Mouse (Mus musculus): ENCODE data around the gene Ptprd.

The Ptprd gene

DNA sequence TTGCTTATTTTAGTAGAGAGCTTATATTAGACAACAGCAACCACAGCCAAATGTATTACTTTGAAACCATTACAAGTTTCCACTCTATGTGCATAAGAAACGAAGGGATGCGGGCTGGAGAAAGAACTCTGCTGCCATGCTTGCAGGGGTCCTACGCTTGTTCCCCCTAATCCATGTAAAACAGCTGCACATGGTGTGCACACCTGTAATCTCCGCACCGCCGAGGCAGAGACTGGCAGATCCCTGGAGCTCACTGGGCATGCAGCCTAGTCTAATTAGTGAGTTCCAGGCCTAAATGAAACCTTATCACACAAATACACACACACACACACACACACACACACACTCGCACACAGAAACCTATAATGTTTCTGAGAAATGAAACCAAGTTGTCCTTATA is 1365.5 kb downstream of the Ptprd start:
- DNase-seq, result no peak

DNA sequence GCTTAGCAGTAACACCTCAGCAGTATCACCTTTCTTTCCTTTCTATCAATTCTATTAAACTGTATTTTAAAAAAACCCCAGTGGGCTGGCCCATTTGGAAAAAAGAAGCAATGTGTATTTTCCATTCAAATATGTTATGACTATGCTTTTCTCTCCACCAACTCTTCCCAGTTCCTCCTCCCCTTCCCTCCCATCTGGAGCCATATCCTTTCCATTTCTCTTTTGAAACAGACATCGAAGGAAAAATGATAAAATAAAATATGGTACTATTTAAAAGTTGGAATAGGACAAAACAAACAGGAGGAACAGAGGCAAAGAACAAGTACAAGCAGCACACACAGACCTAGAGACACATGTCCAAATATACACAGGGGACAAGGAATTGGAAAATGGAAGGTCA is 1372.7 kb downstream of the Ptprd start:
- DNase-seq, result no peak

GRCm38 (mm10) chr4:76812138-76812537 is 1399.6 kb downstream of the Ptprd start:
- no peak for DNase-seq

DNA sequence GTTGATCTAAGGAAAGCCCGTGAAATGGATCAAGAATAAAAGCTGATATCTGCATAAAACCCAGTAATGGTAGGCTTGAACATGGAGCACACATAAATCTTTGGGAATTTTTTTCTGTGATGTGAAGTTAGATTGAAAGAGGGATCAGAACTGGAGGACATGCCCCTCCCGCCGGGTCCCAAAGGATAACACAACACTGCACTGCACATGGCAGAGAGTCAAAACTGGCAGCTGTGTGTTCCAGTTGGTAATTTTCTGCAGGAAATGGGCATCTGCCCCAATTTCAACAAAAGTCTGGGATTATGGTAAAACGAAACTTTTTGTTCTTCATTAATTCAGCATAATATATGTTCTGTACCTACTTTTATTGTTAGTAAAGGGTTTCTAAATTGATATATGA is 1409.1 kb downstream of the Ptprd start:
- no peak for DNase-seq

GRCm38 (mm10) chr4:76798010-76799007 is 1413.5 kb downstream of the Ptprd start:
- no peak for DNase-seq

DNA sequence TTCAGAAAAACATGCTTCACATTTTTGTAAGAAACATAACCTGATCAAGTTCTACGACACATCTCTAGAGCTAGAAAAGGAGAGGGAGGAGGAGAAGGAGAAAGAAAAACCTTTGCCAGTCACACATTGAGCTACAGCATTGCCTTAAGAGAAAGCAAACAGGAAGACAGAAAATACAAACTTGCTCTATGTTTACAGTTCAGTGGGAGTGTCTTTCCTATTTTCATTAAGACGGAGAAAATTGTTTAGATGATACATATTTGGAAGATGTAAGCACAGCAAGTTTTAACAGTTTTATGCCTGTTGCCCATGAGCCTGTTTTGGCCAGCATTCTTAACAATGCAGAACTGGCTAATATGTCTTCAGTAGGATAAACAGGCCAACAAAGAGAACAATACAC is 1426.4 kb downstream of the Ptprd start:
- no peak for DNase-seq

DNA sequence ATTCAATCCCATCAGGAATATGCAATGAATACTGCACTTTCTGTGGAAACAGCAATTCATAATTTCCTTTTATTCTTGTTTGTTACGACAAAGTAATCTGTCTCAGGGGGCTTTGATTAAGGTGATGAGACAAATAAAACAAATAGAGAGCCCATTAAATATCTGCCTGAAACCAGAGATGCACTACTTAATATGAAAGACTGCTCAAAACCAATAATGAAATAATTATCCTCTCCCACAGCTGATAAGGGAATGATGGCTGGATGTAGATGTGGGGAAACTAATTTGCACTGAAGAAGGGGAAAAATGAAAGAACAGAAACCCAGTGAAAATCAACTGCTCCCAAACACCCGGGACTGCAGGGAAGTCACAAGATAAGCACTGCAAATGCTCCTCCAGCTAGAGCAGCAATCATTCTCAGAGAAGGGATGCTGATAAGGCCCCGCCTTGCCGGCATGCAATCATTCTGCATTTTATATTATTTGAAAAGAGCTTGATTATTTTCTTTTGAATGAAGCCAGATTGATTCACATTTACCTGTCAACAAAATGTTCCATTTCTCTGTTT is 1432.1 kb downstream of the Ptprd start:
- no peak for DNase-seq

GRCm38 (mm10) chr4:76766918-76767317 is 1444.8 kb downstream of the Ptprd start:
- no peak for DNase-seq

DNA sequence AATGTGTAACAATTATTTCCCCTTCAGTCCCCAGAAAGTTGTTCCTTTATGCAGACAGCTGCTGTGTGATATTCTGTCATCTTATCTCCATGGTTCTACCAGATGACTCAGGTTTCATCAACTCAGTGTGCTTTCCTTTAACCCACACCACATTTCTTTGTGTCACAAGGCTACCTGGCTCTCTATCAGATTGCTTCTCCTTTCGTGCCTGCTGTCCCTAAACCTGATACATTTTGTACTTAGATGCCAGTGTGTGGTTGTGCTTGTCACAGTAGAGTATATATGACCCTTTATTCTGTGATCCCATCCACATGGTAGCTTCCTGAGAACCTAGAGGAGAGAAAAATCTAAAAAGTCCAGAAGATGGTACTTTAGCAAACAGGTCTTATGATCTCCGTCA is 1445.3 kb downstream of the Ptprd start:
- DNase-seq, result no peak

GRCm38 (mm10) chr4:76750709-76751108 is 1461.1 kb downstream of the Ptprd start:
- no peak for DNase-seq

DNA sequence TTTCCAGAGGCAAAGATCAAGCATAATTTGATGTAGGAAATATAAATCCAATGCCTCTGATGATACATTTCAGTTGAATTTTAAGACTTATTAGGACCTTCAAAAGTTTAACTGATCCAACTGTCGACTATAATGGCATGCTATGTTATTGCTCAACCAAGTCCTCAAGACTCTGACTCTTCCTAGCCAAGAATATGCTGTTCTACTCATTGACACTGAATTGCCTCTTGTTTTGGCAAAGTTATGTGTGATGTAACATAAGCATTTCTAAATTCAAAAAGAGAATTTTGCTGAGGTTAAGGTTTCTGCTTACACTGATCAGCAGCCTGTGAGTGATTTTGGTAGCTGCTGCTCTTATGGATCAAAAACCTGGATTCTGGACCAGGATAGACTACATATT is 1475.9 kb downstream of the Ptprd start:
- no peak for DNase-seq

DNA sequence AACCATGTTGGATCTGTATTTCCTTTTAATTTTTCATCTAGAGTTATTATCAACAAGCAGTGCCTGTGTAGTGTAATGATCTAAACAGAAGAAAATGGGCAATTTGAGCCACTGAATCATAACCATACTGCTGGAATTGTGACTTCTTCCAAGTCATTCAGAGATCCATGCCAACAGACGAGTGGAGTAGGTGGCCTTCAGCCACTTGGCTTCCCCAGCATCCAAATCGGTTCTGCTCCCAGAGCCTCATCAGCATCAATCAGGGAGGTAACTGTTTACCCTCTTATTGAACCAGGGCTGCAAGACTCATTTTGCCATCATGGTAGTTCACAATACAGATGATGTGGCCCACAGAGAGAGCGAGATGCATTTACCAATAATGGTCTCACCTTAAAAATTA is 1536.0 kb downstream of the Ptprd start:
- no peak for DNase-seq

- peak; percentile 32 for DNase-seq
Observed at GRCm38 (mm10) chr4:76673224-76673623, 1538.5 kb downstream of the Ptprd start.

- no peak for DNase-seq
Observed at GRCm38 (mm10) chr4:76672653-76673052, 1539.1 kb downstream of the Ptprd start.

GRCm38 (mm10) chr4:76661725-76662124 is 1550.0 kb downstream of the Ptprd start:
- DNase-seq, result no peak

DNA sequence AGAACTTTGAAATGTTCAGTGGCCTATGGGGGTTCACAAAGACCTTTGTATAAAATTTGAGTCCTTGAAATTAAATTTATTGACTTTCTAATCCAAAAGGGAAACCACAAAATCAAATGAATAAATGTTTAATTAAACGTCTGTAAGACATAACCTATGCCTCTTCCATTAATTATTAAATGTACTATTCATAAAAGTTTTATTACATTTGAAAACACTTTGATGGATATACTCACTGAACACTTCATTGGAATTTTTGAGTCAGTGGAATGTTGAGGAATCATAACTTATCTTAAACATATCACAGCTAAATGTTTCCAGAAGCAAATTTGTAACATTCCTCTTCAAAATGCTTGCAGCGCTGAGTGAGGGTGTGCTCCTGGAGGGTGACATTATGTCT is 1551.6 kb downstream of the Ptprd start:
- DNase-seq, result no peak

DNA sequence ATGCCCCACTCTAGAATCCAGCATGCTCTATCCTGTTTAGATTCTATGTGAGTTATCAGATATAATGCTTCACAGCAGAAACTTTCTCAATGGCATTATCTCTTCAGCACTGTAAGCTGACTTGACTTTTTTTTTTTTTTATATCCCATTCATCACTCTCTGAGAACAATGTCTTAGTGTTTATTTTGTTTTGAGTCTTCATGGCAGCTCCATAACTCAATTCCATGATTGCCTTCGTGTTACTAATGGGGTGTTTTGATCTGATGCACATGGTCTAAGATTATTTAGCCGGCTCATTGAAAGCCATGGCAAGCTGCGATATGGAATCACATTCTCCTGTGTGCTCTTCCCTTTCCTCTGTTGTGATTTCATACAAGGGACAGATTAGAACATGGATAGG is 1555.0 kb downstream of the Ptprd start:
- no peak for DNase-seq

GRCm38 (mm10) chr4:76652971-76653370 is 1558.8 kb downstream of the Ptprd start:
- no peak for DNase-seq

DNA sequence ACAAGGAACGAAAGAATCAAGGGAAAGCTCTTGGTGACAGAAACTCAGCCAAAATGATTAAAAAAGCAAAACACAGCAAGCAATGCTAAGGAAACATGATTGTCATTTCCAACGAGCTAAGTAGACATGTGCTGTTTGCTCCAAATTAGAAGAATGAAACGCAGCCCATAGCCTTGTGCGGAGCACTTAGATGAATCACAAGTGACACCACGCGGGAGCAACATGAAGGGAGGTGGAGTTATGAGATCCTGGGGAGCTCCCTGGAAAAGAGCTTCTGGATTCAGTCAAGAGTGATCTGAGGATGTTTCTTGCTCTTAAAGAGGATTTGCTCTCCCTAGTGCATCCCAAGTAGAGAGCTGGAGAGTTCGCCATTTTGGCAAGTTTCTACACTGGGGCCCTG is 1590.0 kb downstream of the Ptprd start:
- DNase-seq, result no peak

DNA sequence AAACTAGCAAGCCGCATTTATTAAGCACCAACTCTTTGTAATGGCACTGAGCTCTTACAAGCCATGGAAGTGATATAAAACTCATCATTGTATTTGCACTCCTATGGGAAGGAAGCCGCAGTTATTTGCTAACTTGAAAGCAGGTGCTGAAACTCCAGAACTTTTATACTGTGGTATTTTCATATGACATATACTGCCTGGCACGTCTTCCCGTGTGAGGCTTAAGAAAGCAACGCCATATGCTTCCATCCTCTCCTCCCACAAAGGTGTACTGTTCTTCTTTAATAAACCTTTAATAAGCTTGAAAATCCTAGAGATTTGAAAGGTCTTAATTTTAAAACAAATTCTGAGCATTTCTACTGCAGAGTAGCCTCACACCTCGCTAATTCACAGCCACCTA is 1595.1 kb downstream of the Ptprd start:
- DNase-seq, result no peak

DNA sequence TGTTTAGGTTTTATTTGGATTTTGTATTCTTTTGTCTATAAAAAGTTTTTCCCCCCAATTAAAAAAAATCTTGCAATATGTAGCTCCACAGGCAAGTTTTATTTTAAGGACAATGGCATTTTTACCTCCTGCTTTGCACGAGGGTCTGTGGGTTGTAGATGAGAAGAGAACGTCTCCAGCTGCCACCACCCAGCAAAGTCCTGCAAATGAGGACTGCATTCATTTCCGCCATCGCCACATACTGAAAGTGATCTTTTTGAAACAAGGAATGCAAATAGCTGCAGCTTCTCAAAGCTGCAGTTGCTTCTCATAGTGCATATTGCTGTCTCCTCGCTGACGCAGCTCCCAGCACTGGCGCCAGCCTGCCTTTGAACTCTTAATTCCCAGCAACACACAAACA is 1603.5 kb downstream of the Ptprd start:
- no peak for DNase-seq

GRCm38 (mm10) chr4:76606808-76607207 is 1605.0 kb downstream of the Ptprd start:
- no peak for DNase-seq

GRCm38 (mm10) chr4:76590722-76591121 is 1621.0 kb downstream of the Ptprd start:
- no peak for DNase-seq

DNA sequence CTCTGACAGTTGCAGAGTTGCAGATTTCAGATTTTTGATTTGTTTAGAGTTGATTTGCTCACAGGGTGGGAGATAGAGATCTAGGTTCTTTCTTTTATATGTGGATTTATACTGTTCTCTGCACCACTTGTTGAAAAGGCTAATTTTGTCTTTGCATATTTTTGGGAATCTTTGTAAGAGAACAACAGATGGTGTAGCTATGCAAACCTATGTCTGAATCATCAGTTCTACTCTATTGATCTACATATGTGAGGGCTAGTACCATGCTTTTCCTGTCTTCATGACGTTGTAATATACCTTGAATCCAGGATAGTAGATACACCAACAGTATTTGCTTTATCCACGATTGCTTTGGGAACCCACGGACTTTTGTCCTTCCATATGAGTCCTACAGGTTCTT is 1628.7 kb downstream of the Ptprd start:
- DNase-seq, result no peak

GRCm38 (mm10) chr4:76566006-76566405 is 1645.8 kb downstream of the Ptprd start:
- DNase-seq, result no peak

All from cerebellum, adult 9-11 months (tissue).